Mouse (Mus musculus): ENCODE data around the gene Fkbpl.

DNA sequence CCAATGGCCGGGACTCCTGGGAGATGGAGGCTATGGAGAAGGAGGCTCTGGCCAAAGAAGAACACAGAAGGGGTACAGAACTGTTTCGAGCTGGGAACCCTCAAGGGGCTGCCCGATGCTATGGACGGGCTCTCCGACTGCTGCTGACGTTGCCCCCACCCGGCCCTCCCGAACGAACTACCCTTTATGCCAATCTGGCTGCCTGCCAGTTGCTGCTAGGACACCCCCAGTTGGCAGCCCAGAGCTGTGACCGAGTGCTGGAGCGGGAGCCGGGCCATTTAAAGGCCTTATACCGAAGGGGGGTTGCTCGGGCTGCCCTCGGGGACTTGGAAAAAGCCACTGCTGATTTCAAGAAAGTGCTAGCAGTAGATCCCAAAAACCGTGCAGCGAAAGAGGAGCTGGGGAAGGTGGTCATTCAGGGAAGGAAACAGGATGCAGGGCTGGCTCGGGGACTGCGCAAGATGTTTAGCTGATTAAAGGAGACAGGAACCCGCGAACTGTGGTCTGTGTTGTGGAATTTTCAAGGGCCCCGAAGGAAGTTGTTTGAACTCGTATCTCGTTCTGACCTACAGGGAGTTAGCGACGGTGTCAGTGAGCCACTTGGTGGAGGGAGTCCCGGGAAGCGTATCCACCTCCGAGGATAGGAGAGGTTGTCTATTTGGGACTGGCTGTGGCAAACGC lies 1.4 kb downstream of the Fkbpl start:
- TF ChIP-seq ETS1 (conservative IDR thresholded peaks at IDR 0.05; ENCODE audit: low read depth, low read length) (no peak), POLR2A (IDR thresholded peaks at IDR 0.05; ENCODE audit: low read depth, low read length) (no peak), HCFC1 (IDR thresholded peaks at IDR 0.05; ENCODE audit: low read depth, low read length) (no peak), USF1 (IDR thresholded peaks at IDR 0.05; ENCODE audit: low read depth, low read length) (no peak), CTCF (conservative IDR thresholded peaks at IDR 0.05 in 1 of 2, IDR thresholded peaks at IDR 0.05 in 1 of 2; ENCODE audit: low read depth in 2 of 2, low read length in 2 of 2) (no peak), E2F4 (IDR thresholded peaks at IDR 0.05; ENCODE audit: insufficient replicate concordance, low read depth, low read length) (no peak), EP300 (IDR thresholded peaks at IDR 0.05; ENCODE audit: low read length) (no peak)

Measured in CH12.LX (cell line).